Mouse (Mus musculus) myocyte (in vitro differentiated cells): Measurements from ENCODE around the gene Kbtbd8.

Source experiments
- MAX ChIP-seq: IDR thresholded peaks from one replicate; pipeline ENCODE4 v1.6.1; 2011; ENCODE audit warnings: low read depth, mild to moderate bottlenecking, control low read depth
- POLR2A ChIP-seq: IDR thresholded peaks from one replicate; pipeline ENCODE4 v1.6.1; 2011; ENCODE audit warnings: low read depth, mild to moderate bottlenecking, control low read depth, moderate library complexity; ENCODE audit not compliant: insufficient read length
- POLR2AphosphoS2 ChIP-seq: IDR thresholded peaks from one replicate; pipeline ENCODE4 v1.6.1; 2011; ENCODE audit warnings: low read depth, control low read depth; ENCODE audit not compliant: insufficient read length
- REST ChIP-seq: IDR thresholded peaks from one replicate; pipeline ENCODE4 v1.6.1; 2011; ENCODE audit warnings: mild to moderate bottlenecking, control low read depth, moderate library complexity; ENCODE audit not compliant: insufficient read depth, insufficient read length
- USF1 ChIP-seq: IDR thresholded peaks from one replicate; pipeline ENCODE4 v1.6.1; 2011; ENCODE audit warnings: low read depth, mild to moderate bottlenecking, control low read depth, moderate library complexity

GRCm38 (mm10) chr6:95174311-95175143, 57.5 kb downstream of the Kbtbd8 start:
- no peak for TF ChIP-seq POLR2A
- no peak for TF ChIP-seq USF1
- TF ChIP-seq REST, result no peak
- no peak for TF ChIP-seq POLR2AphosphoS2
- no peak for TF ChIP-seq MAX
